Mouse (Mus musculus): ENCODE data around the gene Tpbgl.

Gene Tpbgl

GRCm38 (mm10) chr7:99642078-99642477 is 15.2 kb upstream of the Tpbgl start:
- no peak for DNase-seq (ENCODE audit: extremely low read depth, insufficient read length, low spot score)

DNA sequence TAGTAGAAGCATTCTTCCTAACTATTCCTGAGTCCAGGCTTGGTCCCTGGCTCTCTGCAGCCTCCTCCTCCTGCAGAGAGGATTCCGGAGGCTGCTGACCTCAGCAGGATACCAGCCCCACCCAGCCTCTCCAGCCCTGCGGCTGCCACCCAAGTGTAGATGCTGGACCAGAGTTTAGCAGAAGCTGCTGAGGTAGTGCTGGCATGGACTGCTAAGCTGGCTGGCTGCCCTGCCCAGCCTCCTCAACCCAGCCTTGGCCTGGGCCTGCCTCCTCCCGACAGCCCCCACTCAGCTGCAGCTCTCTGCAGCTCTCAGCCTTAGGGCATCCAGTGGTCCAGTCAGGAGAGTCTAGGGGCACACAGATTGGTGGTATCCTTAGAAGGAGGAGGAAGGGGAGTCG is 14.3 kb upstream of the Tpbgl start:
- DNase-seq (ENCODE audit: extremely low read depth, insufficient read length, low spot score) = no peak

- DNase-seq (ENCODE audit: extremely low read depth, insufficient read length, low spot score) = no peak
These were observed 7.2 kb upstream of the Tpbgl start for GRCm38 (mm10) chr7:99633966-99634665.

GRCm38 (mm10) chr7:99632286-99632685 is 5.4 kb upstream of the Tpbgl start:
- no peak for DNase-seq (ENCODE audit: extremely low read depth, insufficient read length, low spot score)

DNA sequence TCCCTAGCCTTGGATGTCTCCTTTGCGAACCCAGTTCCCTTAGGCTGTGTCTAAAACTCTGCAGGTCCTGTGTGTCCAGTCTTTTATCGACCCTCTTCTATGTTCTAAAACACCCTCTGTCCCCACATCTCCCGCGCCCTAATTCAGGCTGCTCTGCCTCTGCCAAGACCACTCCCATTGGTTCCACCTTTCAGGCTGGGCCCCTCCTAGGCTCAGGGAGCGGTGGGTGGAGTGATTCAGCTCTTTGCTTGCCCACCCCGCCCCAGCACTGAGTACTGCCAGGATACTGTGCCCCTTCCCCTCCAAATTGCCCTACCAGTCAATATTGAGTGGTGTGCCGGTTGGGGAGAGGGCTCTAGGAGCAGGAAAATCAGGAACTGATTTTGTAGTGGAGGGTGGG is 463 bp upstream of the Tpbgl start:
- no peak for DNase-seq (ENCODE audit: extremely low read depth, insufficient read length, low spot score)

- DNase-seq (ENCODE audit: extremely low read depth, insufficient read length, low spot score) = no peak
These were observed 1.1 kb downstream of the Tpbgl start for GRCm38 (mm10) chr7:99625722-99626375.

- DNase-seq (ENCODE audit: extremely low read depth, insufficient read length, low spot score) = no peak
These were observed 8.0 kb downstream of the Tpbgl start for GRCm38 (mm10) chr7:99618860-99619259.

DNA sequence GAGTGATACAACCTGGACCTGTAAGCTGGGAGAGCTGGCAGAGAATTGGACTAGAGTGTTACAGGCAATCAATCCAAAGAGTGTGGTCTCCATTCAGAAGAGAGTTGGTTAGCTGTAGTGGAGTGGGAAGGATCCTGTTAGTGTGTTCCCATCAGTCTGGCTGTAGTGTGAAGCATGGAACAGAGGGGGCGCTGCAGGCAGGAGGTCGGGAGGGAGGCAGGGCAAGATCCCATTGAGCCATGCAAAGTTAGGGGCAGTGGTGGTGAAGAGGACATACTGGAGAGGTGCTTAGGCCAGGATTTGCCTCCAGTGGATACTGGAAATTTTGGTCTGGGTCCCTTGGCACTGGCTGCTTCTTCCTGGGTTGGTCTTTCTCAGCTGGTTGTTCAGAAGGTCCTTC is 8.6 kb downstream of the Tpbgl start:
- DNase-seq (ENCODE audit: extremely low read depth, insufficient read length, low spot score) = no peak

DNA sequence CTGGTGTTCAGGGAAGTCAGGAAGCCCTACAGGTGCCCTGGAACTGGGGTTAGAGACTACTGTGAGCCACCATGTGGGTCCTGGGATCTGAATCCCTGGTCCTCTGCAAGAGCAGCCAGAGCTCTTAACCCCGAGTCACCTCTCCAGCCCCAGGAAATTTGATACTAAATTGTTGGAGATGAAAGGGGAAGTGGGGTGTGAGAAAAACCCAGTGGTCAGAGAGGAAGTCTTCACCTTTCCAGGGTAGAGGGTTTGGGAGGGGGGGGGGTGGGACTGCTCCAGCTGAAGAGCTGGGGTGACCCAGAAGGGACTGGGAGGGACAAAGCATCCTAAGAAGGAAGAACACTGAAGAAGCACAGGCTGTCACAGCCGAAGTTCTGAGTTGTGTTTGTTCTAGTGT is 19.3 kb downstream of the Tpbgl start:
- no peak for DNase-seq (ENCODE audit: extremely low read depth, insufficient read length, low spot score)

DNA sequence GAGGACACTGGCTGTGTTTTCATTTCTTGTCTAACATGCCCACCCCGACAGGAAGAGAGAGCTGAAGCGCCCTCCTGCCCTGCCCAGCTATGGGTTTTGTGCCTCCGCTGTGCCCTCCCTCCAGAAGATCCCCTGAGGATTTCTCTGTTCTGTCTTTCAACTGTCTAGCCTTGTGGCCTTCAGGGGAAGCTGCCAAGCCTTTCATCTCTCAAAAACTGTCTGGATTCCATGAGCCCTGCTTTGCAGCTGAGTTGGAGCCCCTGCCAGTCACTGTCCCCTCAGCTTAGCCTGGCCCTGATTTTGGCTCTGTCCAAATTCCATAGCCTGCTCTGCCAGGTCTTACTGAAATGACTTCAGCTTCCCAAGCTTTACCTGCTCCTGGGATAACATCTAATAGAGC is 20.1 kb downstream of the Tpbgl start:
- DNase-seq (ENCODE audit: extremely low read depth, insufficient read length, low spot score) = no peak

- DNase-seq (ENCODE audit: extremely low read depth, insufficient read length, low spot score) = no peak
These were observed 20.6 kb downstream of the Tpbgl start for GRCm38 (mm10) chr7:99606303-99606702.

DNA sequence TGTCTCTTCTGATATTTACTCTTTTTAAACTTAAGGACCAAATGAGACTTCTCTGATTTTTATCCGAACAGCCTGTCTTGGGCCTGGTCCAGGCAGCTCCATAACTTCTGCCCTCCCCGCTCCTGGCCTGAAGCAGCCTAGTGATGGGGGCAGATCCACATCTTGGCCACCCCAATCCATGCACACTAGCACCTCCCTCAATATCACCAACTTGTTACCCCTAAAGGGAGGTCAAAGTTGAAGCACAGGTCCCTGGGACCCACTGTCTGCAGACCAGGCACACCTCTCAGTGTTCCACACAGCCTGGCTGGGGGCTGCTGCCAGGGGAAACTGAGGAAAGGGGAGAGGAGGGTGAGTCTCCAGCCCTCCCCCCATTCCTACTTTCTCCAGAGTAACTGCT is 21.8 kb downstream of the Tpbgl start:
- DNase-seq (ENCODE audit: extremely low read depth, insufficient read length, low spot score) = no peak

DNA sequence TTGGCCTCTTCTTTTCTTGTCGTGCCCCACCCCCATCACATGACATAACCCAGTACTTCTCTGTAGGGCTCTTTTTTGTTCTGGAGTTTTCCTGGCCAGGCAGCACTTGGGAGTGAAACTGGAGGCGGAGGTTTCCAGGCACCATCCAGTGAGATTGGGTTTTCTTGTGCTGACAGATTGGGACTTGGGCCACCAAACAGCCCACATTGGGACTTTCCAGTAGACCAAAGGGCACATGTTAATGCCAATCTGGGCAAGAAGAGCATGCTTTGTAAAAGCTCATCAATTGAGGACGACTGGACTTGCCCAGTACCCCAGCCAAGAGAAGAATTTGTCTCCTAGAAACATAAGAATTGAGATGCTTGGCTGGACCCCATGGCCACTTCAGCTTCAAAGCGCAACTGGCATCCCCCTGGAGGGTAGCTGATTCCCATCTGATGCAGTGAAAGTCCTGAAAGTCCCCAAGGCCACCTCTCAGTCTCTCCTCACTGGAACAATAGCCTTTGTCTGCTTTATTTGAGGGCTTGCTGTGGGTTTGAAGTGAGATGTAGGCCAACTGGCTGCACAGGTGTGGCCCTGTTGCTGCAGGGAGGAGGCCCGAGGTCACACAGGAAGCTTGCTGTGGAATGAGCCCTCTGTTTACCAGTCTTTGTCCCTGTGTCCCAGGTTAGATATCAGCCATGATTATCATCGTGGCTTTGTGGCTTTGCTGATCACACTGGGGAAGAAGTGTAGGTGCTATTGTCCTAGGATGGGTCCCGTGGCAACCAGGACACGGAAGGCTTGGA is 22.8 kb downstream of the Tpbgl start:
- DNase-seq (ENCODE audit: extremely low read depth, insufficient read length, low spot score) = no peak

DNA sequence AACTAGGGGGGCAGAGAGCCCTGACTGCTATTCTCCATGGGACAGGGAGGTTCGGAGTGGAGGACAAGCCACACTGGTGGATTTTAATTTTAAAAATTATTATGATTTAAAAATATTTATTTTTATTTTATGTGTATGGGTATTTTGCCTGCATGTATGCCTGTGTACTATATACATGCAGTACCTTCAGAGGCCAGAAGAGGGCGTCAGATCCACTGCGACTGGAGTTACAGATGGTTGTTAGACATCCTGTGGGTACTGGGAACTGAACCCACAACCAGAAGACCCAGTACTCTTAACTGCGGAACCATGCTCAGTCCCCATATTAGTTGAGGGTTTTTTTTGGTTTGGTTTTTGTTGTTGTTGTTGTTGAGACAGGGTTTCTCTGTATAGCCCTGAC is 28.2 kb downstream of the Tpbgl start:
- no peak for DNase-seq (ENCODE audit: extremely low read depth, insufficient read length, low spot score)

- DNase-seq (ENCODE audit: extremely low read depth, insufficient read length, low spot score) = peak; percentile 38
These were observed 32.8 kb downstream of the Tpbgl start for GRCm38 (mm10) chr7:99593868-99594803.

DNA sequence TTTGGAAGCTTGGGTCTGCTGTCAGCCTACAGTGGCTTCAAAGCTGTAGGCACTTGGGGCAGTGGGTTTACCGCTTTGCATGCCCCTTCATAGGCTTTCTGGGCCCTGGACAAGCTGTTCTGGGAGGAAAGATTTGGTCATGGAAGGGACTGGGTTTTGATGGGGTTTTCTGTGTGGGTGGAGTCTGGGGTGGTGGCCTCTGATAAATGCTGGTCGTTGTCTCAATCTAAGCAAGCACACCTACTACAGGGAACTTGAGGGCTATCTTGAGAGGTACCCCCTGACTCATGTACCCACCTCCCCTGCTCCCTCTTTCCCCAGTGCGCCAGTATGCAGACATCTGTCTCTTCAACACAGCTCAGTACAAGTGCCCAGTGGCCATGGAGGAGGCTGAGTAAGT is 34.2 kb downstream of the Tpbgl start:
- no peak for DNase-seq (ENCODE audit: extremely low read depth, insufficient read length, low spot score)

DNA sequence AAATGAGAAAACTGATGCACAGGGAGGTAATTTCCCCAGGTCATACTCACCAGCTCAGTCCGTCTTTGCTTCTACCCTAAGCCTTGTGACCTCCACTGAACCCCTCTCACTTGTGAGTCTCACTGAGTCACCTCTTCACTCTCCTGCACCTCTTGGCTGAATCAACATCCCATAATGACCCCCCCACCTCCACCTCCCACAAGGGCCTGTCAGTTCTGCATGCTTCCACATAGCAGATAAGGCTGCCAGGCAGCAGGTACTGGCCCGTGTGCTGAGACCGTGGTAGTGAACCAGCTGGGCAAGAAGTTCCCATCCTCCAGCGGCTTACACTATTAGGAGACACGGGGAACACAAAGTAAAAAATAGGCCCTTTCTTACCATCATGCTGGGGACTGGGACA is 36.3 kb downstream of the Tpbgl start:
- no peak for DNase-seq (ENCODE audit: extremely low read depth, insufficient read length, low spot score)

DNA sequence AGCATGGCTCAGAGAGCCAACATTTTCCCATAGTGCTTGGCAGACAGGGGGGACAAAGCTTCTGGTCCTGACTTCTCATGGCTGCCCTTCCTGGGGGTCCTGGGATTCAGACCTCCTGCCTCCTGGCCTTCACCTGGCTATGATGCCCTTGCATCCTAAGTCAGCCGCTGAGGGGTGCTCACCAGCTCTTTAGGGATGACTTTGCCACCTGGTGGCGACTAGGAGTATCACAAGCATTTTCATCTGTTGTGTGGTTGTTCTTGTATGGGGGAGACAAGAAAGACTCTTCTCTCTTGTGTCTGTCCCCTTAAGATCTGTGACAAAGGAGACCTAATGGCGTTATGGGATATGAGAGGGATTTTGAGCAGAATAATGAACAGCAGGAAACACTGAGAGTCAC is 36.8 kb downstream of the Tpbgl start:
- no peak for DNase-seq (ENCODE audit: extremely low read depth, insufficient read length, low spot score)

DNA sequence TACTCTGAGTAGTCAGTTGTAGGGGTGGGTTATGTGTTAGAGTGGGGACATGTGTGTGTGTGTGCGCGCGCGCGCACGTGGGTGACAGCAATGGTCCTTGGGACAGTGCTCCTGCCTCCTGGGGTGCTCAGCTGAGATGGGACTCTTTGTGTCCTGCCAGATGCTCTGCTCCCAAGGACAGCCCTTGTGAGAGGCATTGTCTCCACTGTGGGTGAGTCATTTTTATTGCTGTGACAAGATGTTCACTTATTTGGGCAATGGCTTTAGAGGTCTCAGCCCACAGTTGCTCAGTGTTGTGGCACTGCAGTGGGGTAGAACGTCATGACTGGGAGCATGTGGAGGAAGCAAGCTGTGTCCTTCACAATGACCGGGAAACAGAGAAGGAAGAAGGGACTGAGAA is 40.9 kb downstream of the Tpbgl start:
- DNase-seq (ENCODE audit: extremely low read depth, insufficient read length, low spot score) = no peak

DNA sequence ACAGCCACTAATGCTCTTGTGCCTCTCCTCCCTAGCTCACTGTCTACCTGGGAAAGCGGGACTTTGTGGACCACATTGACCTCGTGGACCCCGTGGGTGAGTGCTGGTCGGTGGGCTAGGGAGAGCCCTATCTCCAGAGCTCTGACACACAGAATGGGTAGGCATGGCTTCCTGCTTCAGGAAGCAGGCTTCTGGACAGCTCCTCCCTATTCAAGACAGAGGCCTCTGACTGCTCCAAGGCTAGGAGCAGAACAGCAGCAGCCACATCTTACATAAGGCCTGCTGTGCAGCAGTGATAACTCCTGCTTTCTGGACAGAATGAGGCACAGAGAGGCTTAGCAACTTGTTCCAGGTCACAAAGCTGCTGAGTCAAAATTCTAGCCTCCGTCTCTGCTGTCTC is 43.3 kb downstream of the Tpbgl start:
- no peak for DNase-seq (ENCODE audit: extremely low read depth, insufficient read length, low spot score)

DNA sequence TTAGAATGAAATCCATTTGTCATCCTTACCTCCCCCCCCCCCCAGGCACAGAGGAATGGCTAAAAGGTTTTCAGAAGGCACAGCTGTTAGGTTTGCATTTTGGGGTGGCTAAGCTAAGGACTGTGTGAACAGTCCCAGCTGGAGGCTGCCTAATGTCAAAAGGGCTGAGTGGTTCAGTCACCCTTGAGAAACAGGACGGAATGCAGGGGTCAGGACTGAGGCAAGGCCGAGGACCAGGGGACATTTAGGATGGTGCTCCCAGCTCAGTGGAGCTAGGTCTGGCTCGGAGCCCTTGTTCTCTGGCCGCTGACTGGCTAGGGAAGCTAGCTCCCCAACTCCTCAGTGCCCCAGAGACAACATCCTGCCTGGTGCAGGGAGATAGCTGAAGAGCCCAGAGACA is 44.0 kb downstream of the Tpbgl start:
- no peak for DNase-seq (ENCODE audit: extremely low read depth, insufficient read length, low spot score)
